Mouse (Mus musculus): Measurements from ENCODE around the gene Rprml.
A peak's percentile ranks its signal among the peaks of the same experiment; 100 is the strongest.

Rprml gene

GRCm38 (mm10) chr11:103649301-103649982 is at the start of gene Rprml:
Rprml (plus strand) TSS chr11:103649570.
- DNase-seq, result no peak

- no peak for DNase-seq
Observed at GRCm38 (mm10) chr11:103606611-103607010, 42.8 kb upstream of the Rprml start.

- no peak for DNase-seq
Observed at GRCm38 (mm10) chr11:103610772-103611171, 38.6 kb upstream of the Rprml start.

GRCm38 (mm10) chr11:103621040-103621439 is 28.3 kb upstream of the Rprml start, which contains the start of gene Gm884:
Gm884 (minus strand) TSS chr11:103621140.
- no peak for DNase-seq

GRCm38 (mm10) chr11:103627453-103627852 is 21.9 kb upstream of the Rprml start:
- no peak for DNase-seq

GRCm38 (mm10) chr11:103634806-103635205 is 14.6 kb upstream of the Rprml start:
- DNase-seq, result no peak

- no peak for DNase-seq
Observed at GRCm38 (mm10) chr11:103635481-103635880, 13.9 kb upstream of the Rprml start.

- DNase-seq, result no peak
Observed at GRCm38 (mm10) chr11:103636261-103636660, 13.1 kb upstream of the Rprml start.

- DNase-seq, result no peak
Observed at GRCm38 (mm10) chr11:103638790-103639189, 10.6 kb upstream of the Rprml start, which contains the start of gene Lyzl6. Lyzl6 (minus strand) TSS chr11:103638890.

- peak; percentile 59 for DNase-seq
Observed at GRCm38 (mm10) chr11:103639407-103639946, 9.9 kb upstream of the Rprml start.

GRCm38 (mm10) chr11:103643211-103643610 is 6.2 kb upstream of the Rprml start:
- DNase-seq, result no peak

GRCm38 (mm10) chr11:103645731-103646130 is 3.6 kb upstream of the Rprml start:
- DNase-seq, result peak; percentile 23

- DNase-seq, result no peak
Observed at GRCm38 (mm10) chr11:103646301-103646700, 3.1 kb upstream of the Rprml start.

GRCm38 (mm10) chr11:103647921-103648620 is 1.3 kb upstream of the Rprml start:
- DNase-seq, result peak; percentile 46

GRCm38 (mm10) chr11:103648656-103649055 is 714 bp upstream of the Rprml start:
- no peak for DNase-seq

- no peak for DNase-seq
Observed at GRCm38 (mm10) chr11:103649983-103650493, 668 bp downstream of the Rprml start.

GRCm38 (mm10) chr11:103651426-103651825 is 2.1 kb downstream of the Rprml start:
- DNase-seq, result no peak

GRCm38 (mm10) chr11:103653359-103653965 is 4.1 kb downstream of the Rprml start:
- no peak for DNase-seq

GRCm38 (mm10) chr11:103656520-103656919 is 7.2 kb downstream of the Rprml start:
- DNase-seq, result peak; percentile 50

- no peak for DNase-seq
Observed at GRCm38 (mm10) chr11:103658189-103658588, 8.8 kb downstream of the Rprml start.

- DNase-seq, result no peak
Observed at GRCm38 (mm10) chr11:103661863-103662262, 12.5 kb downstream of the Rprml start.

GRCm38 (mm10) chr11:103662546-103662945 is 13.2 kb downstream of the Rprml start:
- no peak for DNase-seq

GRCm38 (mm10) chr11:103663119-103663518 is 13.7 kb downstream of the Rprml start:
- no peak for DNase-seq

Measured in lung, postnatal 36 days (tissue).